Mouse (Mus musculus) right cerebral cortex, postnatal 14 days (tissue): ENCODE measurements around the gene Sdha.

ENCODE experiments used
- DNase-seq: peaks from one replicate; pipeline ENCODE4 v3.0.0; 2022

Sdha gene

GRCm38 (mm10) chr13:74349566-74350434 is at the start of gene Sdha, which contains the start of gene Ccdc127:
Gene Sdha, minus strand, starts transcription at chr13:74350280.
Gene Ccdc127, plus strand, starts transcription at chr13:74350309.
- DNase-seq: peak; percentile 98

DNA sequence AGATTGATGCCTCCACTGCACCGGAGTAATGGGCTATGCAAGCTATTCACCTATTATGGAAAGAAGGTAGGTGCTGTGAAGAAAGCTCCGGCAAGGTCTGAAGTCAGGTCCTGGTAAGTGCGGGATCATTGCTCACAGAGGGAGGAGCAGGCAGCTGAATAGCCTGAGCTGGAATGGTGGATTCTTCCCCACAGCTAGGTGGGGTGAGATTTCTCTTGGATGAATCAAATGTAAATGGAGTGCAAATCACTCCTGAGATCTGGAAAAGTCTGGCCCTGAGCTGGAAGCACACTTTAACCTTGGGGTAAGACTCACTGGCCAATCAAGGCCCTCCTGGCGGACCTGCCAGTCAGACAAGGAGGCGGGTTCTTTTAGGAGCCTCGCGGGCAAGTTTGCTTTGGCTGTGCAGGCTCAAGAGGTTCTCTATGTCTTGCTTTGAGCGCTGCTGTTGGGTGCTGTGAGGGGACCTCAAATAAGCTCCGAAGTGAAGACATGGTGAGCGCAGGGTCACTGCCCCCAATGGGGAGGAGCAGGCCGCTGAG is 49.3 kb upstream of the Sdha start, which contains the start of gene Ftl1-ps1:
TSS of gene Ftl1-ps1 (plus strand) at position 397 of the 542 bp plus-strand sequence.
- no peak for DNase-seq

GRCm38 (mm10) chr13:74391156-74391555 is 41.1 kb upstream of the Sdha start:
- DNase-seq: no peak

DNA sequence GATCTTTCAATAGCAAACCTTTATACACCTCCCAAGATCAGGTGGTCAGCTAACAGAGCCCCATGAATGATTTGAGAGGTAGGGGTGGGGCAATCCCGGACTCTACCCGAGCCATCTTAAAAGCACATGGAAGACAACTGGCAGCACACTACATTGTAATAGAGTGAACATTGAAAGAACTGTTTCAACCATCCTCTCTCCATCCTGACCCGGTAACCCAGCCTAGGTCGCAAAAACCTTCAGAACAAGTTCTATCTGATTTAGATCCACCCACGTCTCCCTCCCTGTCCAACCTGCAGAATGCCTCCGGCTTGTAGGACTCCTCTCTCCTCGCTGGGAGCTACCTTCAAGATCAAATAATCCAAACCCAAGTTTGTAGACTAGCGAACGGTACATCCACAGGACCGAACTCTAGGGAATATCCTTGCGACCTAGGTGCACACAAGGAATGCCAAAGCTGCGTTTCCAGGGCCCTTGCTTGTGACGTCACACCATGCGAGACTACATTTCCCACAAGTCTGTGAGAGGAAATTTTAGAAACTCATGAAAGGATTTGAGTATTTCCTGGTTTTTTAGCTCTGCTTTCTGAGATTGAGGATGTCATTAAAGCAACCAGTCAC is 40.4 kb upstream of the Sdha start, which contains the start of gene Zfp72:
TSS of gene Zfp72 (minus strand) at position 466 of the 620 bp plus-strand sequence.
- peak; percentile 70 for DNase-seq

GRCm38 (mm10) chr13:74389730-74390129 is 39.6 kb upstream of the Sdha start:
- DNase-seq: no peak

DNA sequence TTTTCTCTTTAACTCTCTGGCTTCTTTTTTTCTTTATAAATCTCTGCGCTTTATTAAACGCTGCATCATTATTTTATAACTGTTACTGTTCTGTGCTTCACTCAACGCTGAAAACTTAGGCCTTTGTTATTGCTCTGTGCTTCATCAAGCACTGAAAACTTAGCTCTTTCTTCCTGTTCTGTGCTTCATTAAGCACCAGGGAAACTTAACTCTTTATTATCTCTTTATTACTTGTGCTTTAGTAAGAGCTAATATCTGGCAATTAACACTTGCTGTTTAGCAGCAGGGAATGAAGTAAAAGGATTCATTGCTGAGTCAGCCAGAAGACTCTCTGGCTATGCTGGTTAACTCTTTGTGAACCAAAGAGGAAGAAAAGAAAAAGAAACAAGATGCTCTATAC is 32.2 kb upstream of the Sdha start:
- DNase-seq: no peak

DNA sequence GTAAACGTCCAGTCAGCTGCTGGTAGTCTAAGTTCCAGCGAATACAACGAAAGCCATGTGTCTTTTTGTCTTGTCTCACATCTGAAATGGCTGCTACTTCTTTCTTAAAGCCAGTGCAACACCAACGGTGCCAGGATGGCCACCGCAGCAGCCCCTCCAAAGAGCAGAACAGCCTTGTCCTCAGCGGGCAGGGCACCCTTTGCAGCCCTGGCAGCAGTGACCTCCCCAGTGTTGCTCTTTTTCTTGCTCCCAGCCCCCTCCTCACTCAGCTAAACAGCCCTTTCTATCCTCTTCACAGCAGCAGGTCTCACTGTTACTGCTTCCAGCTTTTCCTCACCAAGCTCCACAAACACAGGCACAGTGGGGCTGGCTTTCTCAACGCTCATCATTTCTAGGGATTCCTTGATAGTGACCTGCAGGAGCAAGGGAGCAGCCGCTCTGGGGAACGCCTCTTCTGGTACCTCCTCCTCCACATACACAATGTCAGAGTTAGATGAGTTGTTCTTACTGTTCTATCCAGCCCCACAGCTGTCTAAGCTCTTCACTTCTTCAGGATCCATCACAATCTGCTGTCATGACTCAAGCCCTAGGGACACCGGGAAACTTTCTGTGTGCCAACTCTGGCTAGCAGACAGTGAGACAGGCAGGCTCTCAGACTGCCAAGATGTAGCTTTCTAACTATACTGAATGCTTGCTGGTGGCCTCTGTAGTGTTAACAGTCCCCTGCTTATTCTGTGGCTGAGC is 31.6 kb upstream of the Sdha start:
- no peak for DNase-seq

DNA sequence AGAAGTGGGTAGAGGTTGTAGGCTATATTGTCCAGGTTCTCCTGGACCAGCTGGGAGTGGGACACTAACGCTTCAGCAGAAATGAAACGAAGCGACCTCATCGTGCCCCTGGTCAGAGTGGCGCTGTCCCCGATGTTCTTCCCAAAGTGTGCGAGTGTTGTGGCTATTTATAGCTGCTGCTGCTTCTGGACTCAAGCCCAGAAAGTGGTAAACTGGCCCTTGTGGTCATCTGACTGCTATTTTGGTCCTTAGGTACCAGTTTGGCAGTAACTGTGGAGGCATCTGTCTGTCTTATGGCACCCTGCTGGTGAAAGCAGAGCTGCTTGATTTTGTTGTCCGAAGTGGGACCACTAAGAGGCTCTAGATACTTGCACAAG is 13.8 kb upstream of the Sdha start, which contains the start of gene Lrrc14b:
TSS of gene Lrrc14b (minus strand) at position 147 of the 377 bp plus-strand sequence.
- no peak for DNase-seq

DNA sequence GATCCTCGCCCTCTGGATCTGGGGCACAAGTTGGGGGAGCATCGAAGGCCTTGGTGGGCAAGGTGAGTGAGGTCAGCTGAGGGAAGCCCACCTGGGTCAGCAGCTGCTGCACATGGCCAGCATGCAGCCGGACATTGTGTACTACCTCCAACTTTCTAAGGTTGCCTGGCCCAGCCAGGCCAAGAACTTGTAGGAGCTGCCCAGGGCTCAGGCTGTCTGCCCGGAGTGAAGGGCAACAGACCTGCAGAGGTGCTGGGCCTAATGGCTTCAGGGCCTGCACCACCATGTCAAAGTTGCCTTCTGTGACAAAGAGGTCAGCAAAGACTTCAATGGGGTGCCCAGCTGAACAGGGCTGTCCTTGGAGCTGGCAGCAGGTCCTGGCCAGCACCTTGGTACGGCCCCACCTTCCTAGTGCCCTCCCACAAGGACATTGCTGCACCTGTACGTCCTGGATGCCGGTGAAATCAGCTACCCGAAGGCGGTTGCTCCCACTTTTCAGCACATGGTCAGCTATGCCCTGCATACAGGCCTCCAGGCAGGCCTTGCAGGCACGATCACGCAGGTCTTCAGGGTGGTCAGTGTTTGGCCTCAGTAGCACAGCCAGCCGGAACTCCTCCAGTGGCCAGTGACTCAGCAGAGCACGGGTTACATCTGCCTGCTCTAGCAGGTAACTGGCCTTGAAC is 13.2 kb upstream of the Sdha start:
- DNase-seq: no peak

DNA sequence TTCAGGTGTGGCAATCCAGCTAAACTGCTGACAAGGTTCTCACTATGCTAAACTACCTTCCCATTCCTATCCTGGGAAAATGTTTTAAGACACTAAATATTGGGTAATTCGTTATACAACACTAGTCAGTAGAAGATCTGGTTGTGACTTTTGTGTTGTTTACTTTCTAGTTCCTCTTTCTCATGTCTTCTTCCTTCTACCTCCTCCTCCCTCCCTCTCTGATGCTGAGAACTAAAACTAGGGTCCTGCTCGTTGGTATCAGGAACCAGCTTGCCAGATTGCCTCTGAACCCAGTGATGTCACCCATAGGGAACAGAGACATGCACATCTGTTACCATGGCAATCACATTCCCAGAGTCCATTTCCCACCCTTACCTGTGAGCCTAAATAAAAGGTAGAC is 12.1 kb upstream of the Sdha start:
- no peak for DNase-seq

GRCm38 (mm10) chr13:74356491-74356890 is 6.4 kb upstream of the Sdha start:
- no peak for DNase-seq

- DNase-seq: no peak
These were observed 391 bp upstream of the Sdha start for GRCm38 (mm10) chr13:74350435-74350906.

- DNase-seq: no peak
These were observed 9.0 kb downstream of the Sdha start for GRCm38 (mm10) chr13:74341036-74341435.

- DNase-seq: no peak
These were observed 20.8 kb downstream of the Sdha start for GRCm38 (mm10) chr13:74329321-74329720.

DNA sequence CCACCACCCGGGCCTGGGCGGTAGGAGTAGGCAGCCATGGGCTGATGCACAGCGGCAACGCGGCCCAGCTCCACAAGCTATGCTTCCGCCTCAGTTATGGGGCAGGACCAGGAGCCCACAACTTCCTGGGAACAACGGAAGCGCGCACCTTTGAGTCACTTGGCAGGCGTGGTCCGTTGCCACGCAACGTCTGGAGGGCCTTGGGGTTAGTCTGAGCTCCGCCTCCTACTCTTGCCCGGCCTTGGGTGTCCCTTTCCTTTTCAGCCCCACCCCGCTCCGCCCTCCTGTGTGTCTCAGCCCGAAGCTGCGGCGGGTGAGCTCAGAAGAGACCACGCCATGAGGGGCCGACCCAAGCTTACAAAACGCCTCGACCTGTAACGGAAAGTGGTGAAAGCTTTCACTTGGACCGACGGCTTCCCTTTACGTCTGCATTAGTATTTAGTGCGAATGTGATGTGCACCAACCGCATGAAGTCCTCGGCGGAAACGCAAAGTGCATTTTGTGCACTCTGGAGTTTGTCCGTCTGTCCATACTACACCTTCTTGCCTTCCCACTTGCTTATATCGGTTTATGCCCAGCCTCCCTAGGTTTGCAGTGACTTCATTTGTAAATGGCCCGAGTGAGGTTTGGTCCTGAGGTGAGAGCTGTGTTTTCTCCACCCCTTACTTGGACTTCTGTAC is 32.8 kb downstream of the Sdha start, which contains the start of gene Pdcd6:
TSS of gene Pdcd6 (minus strand) at position 411 of the 680 bp plus-strand sequence.
- peak; percentile 81 for DNase-seq

DNA sequence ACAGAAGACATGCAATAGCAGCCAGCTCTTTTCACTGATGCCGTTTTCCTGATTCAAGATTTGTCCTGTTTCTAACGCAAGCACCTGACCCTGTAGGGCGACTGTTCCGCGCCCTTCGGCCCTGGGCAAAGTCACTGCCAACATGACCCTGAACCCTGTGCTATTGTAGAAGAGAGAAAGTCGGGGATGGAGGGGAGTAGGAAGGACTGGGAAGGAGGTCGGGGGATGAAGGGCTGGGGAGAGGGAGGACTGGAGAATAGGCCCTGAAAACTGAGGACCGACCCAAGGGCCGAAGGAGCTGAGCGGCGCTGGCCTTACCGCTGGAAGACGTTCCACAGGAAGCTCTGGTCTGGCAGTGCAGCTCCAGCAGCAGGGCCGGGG is 33.3 kb downstream of the Sdha start:
- no peak for DNase-seq

GRCm38 (mm10) chr13:74316386-74316785 is 33.7 kb downstream of the Sdha start:
- DNase-seq: no peak

GRCm38 (mm10) chr13:74314616-74315015 is 35.5 kb downstream of the Sdha start:
- DNase-seq: no peak

- DNase-seq: no peak
These were observed 44.3 kb downstream of the Sdha start for GRCm38 (mm10) chr13:74305780-74306179.

DNA sequence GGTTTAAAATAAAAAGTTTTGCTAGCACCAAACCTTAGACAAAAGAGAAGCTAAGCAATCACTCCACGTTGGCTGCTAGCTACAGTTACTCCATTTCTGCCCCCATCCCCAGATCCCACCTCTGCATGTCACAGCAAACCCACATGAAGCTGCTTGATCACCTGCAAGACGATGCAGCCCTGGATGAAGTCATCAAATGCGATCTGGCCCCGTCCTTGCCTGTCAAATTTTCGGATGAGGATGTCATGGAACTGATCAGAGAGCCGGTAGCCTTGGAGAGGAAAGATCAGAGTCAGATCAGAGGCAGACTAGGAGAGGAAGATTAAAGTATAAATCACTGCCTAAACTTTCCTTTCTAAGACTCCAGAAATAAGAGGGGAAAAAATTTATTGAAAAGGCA is 44.7 kb downstream of the Sdha start:
- DNase-seq: no peak
